Mouse (Mus musculus): ENCODE data around the gene Grhl3. TPM values are rescaled to one million over a fixed set of nuclear protein-coding genes. Genes with fewer than 3 reads are reported as not detected.

Grhl3 gene
- polyA plus RNA-seq, 1 experiment, result 2.1 TPM

- no peak for DNase-seq (ENCODE audit: extremely low spot score in 1 of 2, low spot score in 1 of 2)
Measured at GRCm38 (mm10) chr4:135575365-135576140, 2.1 kb upstream of the Grhl3 start.

- no peak for DNase-seq (ENCODE audit: extremely low spot score in 1 of 2, low spot score in 1 of 2)
Measured at GRCm38 (mm10) chr4:135572276-135572675, 1.2 kb downstream of the Grhl3 start.

GRCm38 (mm10) chr4:135571037-135571550 lies 2.3 kb downstream of the Grhl3 start:
- no peak for DNase-seq (ENCODE audit: extremely low spot score in 1 of 2, low spot score in 1 of 2)

- DNase-seq (ENCODE audit: extremely low spot score in 1 of 2, low spot score in 1 of 2), result no peak
Measured at GRCm38 (mm10) chr4:135570152-135571036, 3.0 kb downstream of the Grhl3 start.

GRCm38 (mm10) chr4:135569201-135569600 lies 4.2 kb downstream of the Grhl3 start:
- DNase-seq (ENCODE audit: extremely low spot score in 1 of 2, low spot score in 1 of 2), result no peak

GRCm38 (mm10) chr4:135567484-135567883 lies 5.9 kb downstream of the Grhl3 start:
- no peak for DNase-seq (ENCODE audit: extremely low spot score in 1 of 2, low spot score in 1 of 2)

- peak; percentile 13 to 36 for DNase-seq (ENCODE audit: extremely low spot score in 1 of 2, low spot score in 1 of 2)
Measured at GRCm38 (mm10) chr4:135567042-135567441, 6.4 kb downstream of the Grhl3 start.

GRCm38 (mm10) chr4:135565400-135565799 lies 8.0 kb downstream of the Grhl3 start:
- DNase-seq (ENCODE audit: extremely low spot score in 1 of 2, low spot score in 1 of 2), result no peak

- DNase-seq (ENCODE audit: extremely low spot score in 1 of 2, low spot score in 1 of 2), result no peak
Measured at GRCm38 (mm10) chr4:135563794-135564193, 9.6 kb downstream of the Grhl3 start.

- DNase-seq (ENCODE audit: extremely low spot score in 1 of 2, low spot score in 1 of 2), result no peak
Measured at GRCm38 (mm10) chr4:135549323-135549722, 24.1 kb downstream of the Grhl3 start.

GRCm38 (mm10) chr4:135548521-135549077 lies 24.8 kb downstream of the Grhl3 start:
- DNase-seq (ENCODE audit: extremely low spot score in 1 of 2, low spot score in 1 of 2), result no peak

- no peak for DNase-seq (ENCODE audit: extremely low spot score in 1 of 2, low spot score in 1 of 2)
Measured at GRCm38 (mm10) chr4:135548108-135548507, 25.3 kb downstream of the Grhl3 start.

GRCm38 (mm10) chr4:135547551-135547950 lies 25.9 kb downstream of the Grhl3 start:
- no peak for DNase-seq (ENCODE audit: extremely low spot score in 1 of 2, low spot score in 1 of 2)

GRCm38 (mm10) chr4:135546793-135547192 lies 26.6 kb downstream of the Grhl3 start:
- DNase-seq (ENCODE audit: extremely low spot score in 1 of 2, low spot score in 1 of 2), result no peak

- no peak for DNase-seq (ENCODE audit: extremely low spot score in 1 of 2, low spot score in 1 of 2)
Measured at GRCm38 (mm10) chr4:135546008-135546407, 27.4 kb downstream of the Grhl3 start.

- DNase-seq (ENCODE audit: extremely low spot score in 1 of 2, low spot score in 1 of 2), result no peak
Measured at GRCm38 (mm10) chr4:135545080-135545511, 28.3 kb downstream of the Grhl3 start.

GRCm38 (mm10) chr4:135544284-135544683 lies 29.1 kb downstream of the Grhl3 start:
- DNase-seq (ENCODE audit: extremely low spot score in 1 of 2, low spot score in 1 of 2), result no peak

- no peak for DNase-seq (ENCODE audit: extremely low spot score in 1 of 2, low spot score in 1 of 2)
Measured at GRCm38 (mm10) chr4:135540057-135540456, 33.4 kb downstream of the Grhl3 start.

- no peak for DNase-seq (ENCODE audit: extremely low spot score in 1 of 2, low spot score in 1 of 2)
Measured at GRCm38 (mm10) chr4:135539056-135539455, 34.4 kb downstream of the Grhl3 start.

GRCm38 (mm10) chr4:135535021-135535420 lies 38.4 kb downstream of the Grhl3 start:
- no peak for DNase-seq (ENCODE audit: extremely low spot score in 1 of 2, low spot score in 1 of 2)

- no peak for DNase-seq (ENCODE audit: extremely low spot score in 1 of 2, low spot score in 1 of 2)
Measured at GRCm38 (mm10) chr4:135533001-135533400, 40.4 kb downstream of the Grhl3 start.
